Mouse (Mus musculus): ENCODE measurements around the gene Gm45783. TPM values are rescaled to one million over a fixed set of nuclear protein-coding genes. Genes with fewer than 3 reads are reported as not detected.

The Gm45783 gene
- 0.40 TPM in 1 of 2 replicates, not detected in the other for polyA plus RNA-seq (2012; ENCODE audit: low replicate concordance)

DNA sequence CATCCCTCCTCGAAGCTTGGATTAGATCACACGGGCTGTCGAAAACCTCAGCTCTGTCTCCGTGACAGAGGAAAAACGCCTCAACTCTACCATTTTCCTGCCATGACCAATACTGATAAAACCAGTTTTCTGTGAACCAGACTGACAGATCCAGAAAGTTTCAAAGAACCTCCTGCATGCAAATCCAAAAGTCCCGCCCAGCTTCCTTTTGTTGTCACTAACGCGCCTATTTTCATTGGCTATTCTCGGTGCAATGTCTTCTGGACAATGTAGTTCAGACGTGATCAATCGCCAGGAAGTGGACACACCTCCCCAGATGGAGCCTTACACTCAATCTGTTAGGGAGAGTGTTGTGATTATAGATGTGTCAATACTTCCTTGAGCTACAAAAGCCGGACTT, at the start of gene Gm45783:
Gene Gm45783, minus strand, starts transcription at position 143 of the 400 bp plus-strand sequence.

DNA sequence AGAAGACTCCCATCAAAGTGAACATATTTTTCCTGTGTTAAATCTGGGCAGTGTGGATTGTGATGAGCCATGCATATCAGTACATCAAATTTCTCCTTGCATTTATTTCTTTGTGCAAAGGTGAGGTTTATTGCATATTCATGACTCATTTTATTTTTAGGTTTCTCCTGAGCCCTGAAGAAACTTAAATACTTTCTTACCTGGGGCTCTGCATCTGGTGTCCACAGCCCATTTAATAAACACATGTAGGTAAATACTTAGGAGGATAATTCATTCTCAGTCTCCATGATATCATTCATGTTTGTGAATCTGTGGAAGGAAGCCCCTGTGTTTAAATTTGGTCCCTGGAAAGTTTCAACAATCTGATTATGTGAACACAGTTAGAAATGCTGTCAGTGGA, 25.2 kb upstream of the Gm45783 start, which contains the start of gene Vmn2r31:
Gene Vmn2r31, minus strand, starts transcription at position 101 of the 400 bp plus-strand sequence.

DNA sequence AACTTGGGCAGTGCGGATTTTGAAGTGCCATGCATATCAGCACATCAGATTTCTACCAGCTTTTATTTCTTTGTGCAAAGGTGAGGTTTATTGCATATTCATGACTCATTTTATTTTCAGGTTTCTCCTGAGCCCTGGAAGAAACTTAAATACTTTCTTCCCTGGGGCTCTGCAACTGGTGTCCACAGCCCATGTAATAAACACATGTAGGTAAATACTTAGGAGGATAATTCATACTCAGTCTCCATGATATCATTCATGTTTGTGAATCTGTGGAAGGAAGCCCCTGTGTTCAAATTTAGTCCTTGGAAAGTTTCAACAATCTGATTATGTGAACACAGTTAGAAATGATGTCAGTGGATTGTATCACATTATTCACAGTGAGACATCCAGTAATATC, 36.9 kb downstream of the Gm45783 start, which contains the start of gene Vmn2r30:
Gene Vmn2r30, minus strand, starts transcription at position 101 of the 400 bp plus-strand sequence.

Other genes with a start within 250 kb of the Gm45783 start
- not detected in 2 replicates for gene Zfp773, start 237.8 kb downstream of the Gm45783 start, polyA plus RNA-seq (2012; ENCODE audit: low replicate concordance)
- 0.06 TPM in 2 replicates for gene Zfp418, start 203.2 kb downstream of the Gm45783 start, polyA plus RNA-seq (2012; ENCODE audit: low replicate concordance)
- 0.11 TPM in 1 of 2 replicates, not detected in the other for gene Zfp772, start 164.6 kb downstream of the Gm45783 start, polyA plus RNA-seq (2012; ENCODE audit: low replicate concordance)
- gene Vmn2r29, start 127.2 kb downstream of the Gm45783 start, polyA plus RNA-seq (2012; ENCODE audit: low replicate concordance), result not detected in 2 replicates
- gene Gm45844, start 96.3 kb downstream of the Gm45783 start, polyA plus RNA-seq (2012; ENCODE audit: low replicate concordance), result 0.07 TPM in 1 of 2 replicates, not detected in the other
- 3.3 and 7.6 TPM in 2 replicates for gene Clcn4, start 73.7 kb downstream of the Gm45783 start, polyA plus RNA-seq (2012; ENCODE audit: low replicate concordance)
- 0.07 TPM in 1 of 2 replicates, not detected in the other for gene Vmn2r30, start 37.0 kb downstream of the Gm45783 start, polyA plus RNA-seq (2012; ENCODE audit: low replicate concordance)
- gene Vmn2r31, start 25.1 kb upstream of the Gm45783 start, polyA plus RNA-seq (2012; ENCODE audit: low replicate concordance), result 0.02 TPM in 1 of 2 replicates, not detected in the other
- gene Vmn2r32, start 105.4 kb upstream of the Gm45783 start, polyA plus RNA-seq (2012; ENCODE audit: low replicate concordance), result not detected in 2 replicates
- 0.07 TPM in 1 of 2 replicates, not detected in the other for gene Vmn2r33, start 192.2 kb upstream of the Gm45783 start, polyA plus RNA-seq (2012; ENCODE audit: low replicate concordance)

Data from leukemia stem cell, adult 10-12 weeks (primary cell).